In the genomic region with DNA sequence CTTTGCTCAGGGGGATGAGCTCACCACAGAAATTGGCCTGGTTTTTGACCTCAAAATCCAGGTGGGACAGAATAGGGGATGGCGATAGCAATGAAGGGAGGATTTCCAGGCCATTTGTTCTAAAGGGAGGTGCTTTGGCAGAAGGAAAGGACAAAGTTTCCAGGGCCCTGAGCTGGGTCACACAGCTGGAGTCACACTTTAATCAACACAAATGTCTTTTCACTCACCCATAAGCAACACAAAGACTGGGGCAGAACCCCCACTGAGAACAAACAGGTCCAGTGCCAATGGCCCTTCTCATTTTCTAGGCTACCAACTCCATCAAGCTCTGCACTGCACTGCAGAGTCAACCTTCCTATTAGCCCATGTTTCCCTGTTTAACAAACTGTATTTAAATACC, we compare ENCODE assay signal across 30 mouse cellular contexts.
A peak's percentile ranks its signal among the peaks of the same experiment; 100 is the strongest.
DNase-seq lines count a peak whose midpoint lies in the region; TF ChIP-seq lines count a peak whose summit lies in the region.
"Had no signal": no experiment of that assay in that cellular context is flagged by ENCODE, and none has a peak within 500 bp of the region (broad histone marks: within the 10 kb centered on the region; RNA-seq: fewer than 3 reads in every experiment).

No protein-coding gene starts in this region.

- no peaks in the 10 kb centered on the region for H3K27me3 ChIP-seq in heart, embryonic 10.5 days (ENCODE audit: insufficient read depth, poor library complexity, severe bottlenecking)
- H3K27me3 ChIP-seq: embryonic facial prominence, embryonic 13.5 days; forebrain, embryonic 13.5 days; heart, embryonic 13.5 days; limb, embryonic 15.5 days; lung, embryonic 15.5 days; megakaryocyte, embryonic 14.5 days; midbrain, embryonic 15.5 days; neural tube, embryonic 13.5 days; Patski; stomach, embryonic 15.5 days had no signal

- no peak overlapping the region for H3K4me3 ChIP-seq in olfactory bulb, adult 2 months (ENCODE audit: insufficient read depth, low read depth, low read length)
- H3K4me3 ChIP-seq in heart, embryonic 10.5 days, result no peak overlapping the region
- H3K4me3 ChIP-seq in lung, adult 2 months (replicated peaks; ENCODE audit: extremely low read depth, low read depth, low read length), result no peak overlapping the region
- H3K4me3 ChIP-seq: embryonic facial prominence, embryonic 13.5 days; forebrain, embryonic 13.5 days; heart, embryonic 13.5 days; limb, embryonic 15.5 days; lung, embryonic 15.5 days; megakaryocyte, embryonic 14.5 days; midbrain, embryonic 15.5 days; myocyte; neural tube, embryonic 13.5 days; stomach, embryonic 15.5 days had no signal

- TF ChIP-seq CTCF in olfactory bulb, adult 2 months (IDR thresholded peaks at IDR 0.05; ENCODE audit: insufficient read depth, low read depth, low read length), result no peak
- TF ChIP-seq CTCF in lung, adult 2 months (IDR thresholded peaks at IDR 0.05; ENCODE audit: insufficient read depth, low read length), result no peak

- H3K36me3 ChIP-seq in heart, embryonic 10.5 days, result no peaks in the 10 kb centered on the region
- H3K36me3 ChIP-seq: embryonic facial prominence, embryonic 13.5 days; heart, embryonic 13.5 days; limb, embryonic 15.5 days; lung, embryonic 15.5 days; midbrain, embryonic 15.5 days; neural tube, embryonic 13.5 days; stomach, embryonic 15.5 days had no signal

- WGBS in olfactory bulb, adult 2 months, result 45% methylated on average over 1 of the region's 1 CpGs
- 33% methylated on average over 1 of the region's 1 CpGs for WGBS in heart, embryonic 10.5 days
- 50% methylated on average over 1 of the region's 1 CpGs for WGBS in lung, adult 2 months

- no peaks in the 10 kb centered on the region; the same call in 1 of the 2 replicates for H3K4me1 ChIP-seq in olfactory bulb, adult 2 months (ENCODE audit: control insufficient read depth, insufficient read depth, low read length)
- H3K4me1 ChIP-seq in heart, embryonic 10.5 days, result no peaks in the 10 kb centered on the region
- no peaks in the 10 kb centered on the region for H3K4me1 ChIP-seq in lung, adult 2 months (ENCODE audit: control insufficient read depth, insufficient read depth, low read length)
- H3K4me1 ChIP-seq: embryonic facial prominence, embryonic 13.5 days; forebrain, embryonic 13.5 days; heart, embryonic 13.5 days; limb, embryonic 15.5 days; lung, embryonic 15.5 days; megakaryocyte, embryonic 14.5 days; midbrain, embryonic 15.5 days; neural tube, embryonic 13.5 days; stomach, embryonic 15.5 days had no signal

- TF ChIP-seq POLR2A in olfactory bulb, adult 2 months (IDR thresholded peaks at IDR 0.05; ENCODE audit: insufficient read depth, low read depth, low read length), result no peak
- TF ChIP-seq POLR2A in lung, adult 2 months (IDR thresholded peaks at IDR 0.05; ENCODE audit: borderline replicate concordance, extremely low read depth, low read depth, low read length), result no peak

- 0 out of 2 replicates have a peak overlapping the region, but pooled peaks have one; percentile 51 for H3K27ac ChIP-seq in olfactory bulb, adult 2 months (ENCODE audit: insufficient read depth, low read depth, low read length)
- no peak overlapping the region for H3K27ac ChIP-seq in heart, embryonic 10.5 days
- H3K27ac ChIP-seq: embryonic facial prominence, embryonic 13.5 days; forebrain, embryonic 13.5 days; heart, embryonic 13.5 days; limb, embryonic 15.5 days; liver, embryonic 14.5 days; lung, embryonic 15.5 days; midbrain, embryonic 15.5 days; neural tube, embryonic 13.5 days; stomach, embryonic 15.5 days had no signal

- H3K9me3 ChIP-seq in heart, embryonic 10.5 days, result no peaks in the 10 kb centered on the region
- H3K9me3 ChIP-seq: embryonic facial prominence, embryonic 13.5 days; forebrain, embryonic 13.5 days; heart, embryonic 13.5 days; limb, embryonic 15.5 days; lung, embryonic 15.5 days; megakaryocyte, embryonic 14.5 days; midbrain, embryonic 15.5 days; neural tube, embryonic 13.5 days; stomach, embryonic 15.5 days had no signal

- DNase-seq in cerebellum, adult 11-12 months, result peak; percentile 48
- no peak for DNase-seq in cerebellum, adult 8-10 months
- DNase-seq in ES-CJ7 (ENCODE audit: low read depth, low spot score) (peak; percentile 92), ZHBTc4 (ENCODE audit: low read depth, low spot score) (peak; percentile 92)
- DNase-seq in heart, embryonic 10.5 days (ENCODE audit: low spot score), result no peak
- DNase-seq in lung, adult 2 months, result no peak
- DNase-seq: adrenal gland, postnatal 14 days; embryo, embryonic 11 days; gastrocnemius, postnatal 10 days; heart, adult 18-20 months; heart, postnatal 14 days; kidney, adult 11 months; kidney, postnatal 4 days; layer of hippocampus, adult 9-11 months; left cerebral cortex, postnatal 4 days; lung, postnatal 36 days; thymus, postnatal 36 days had no signal

Comparison
In these comparisons a context has a peak if more than half of its experiments do, and no peak if none do; other contexts are left out.
1. DNase-seq: peak in cerebellum, adult 11-12 months (single experiment), ES-CJ7 (single experiment) and ZHBTc4 (single experiment); none in cerebellum, adult 8-10 months (single experiment), heart, embryonic 10.5 days (single experiment) and lung, adult 2 months (single experiment).